Mouse (Mus musculus): Measurements from ENCODE around the gene Bahcc1.

- TF ChIP-seq CTCF (IDR thresholded peaks at IDR 0.05; ENCODE audit: low read depth) (no peak), EP300 (IDR thresholded peaks at IDR 0.05; ENCODE audit: low read depth) (no peak)
Observed at GRCm38 (mm10) chr11:120306366-120307131, 73.8 kb downstream of the Bahcc1 start.
